Mouse (Mus musculus) lung, postnatal 0 days (tissue): ENCODE results near the gene 1700001O22Rik. TPM values are rescaled to one million over a fixed set of nuclear protein-coding genes. Genes with fewer than 3 reads are reported as not detected.
A peak's percentile ranks its signal among the peaks of the same experiment; 100 is the strongest.

Experiments
- ATAC-seq: fragments of 200-750 bp; cut with Nextera tagmentation; 2 replicates; pipeline ENCODE4 v1.8.0; 2017; ENCODE audit warnings: moderate library complexity
- DNase-seq: peaks from one replicate; pipeline ENCODE4 v3.0.0-alpha.2; 2016; ENCODE audit warnings: low spot score
- H3K27ac ChIP-seq: fragments of 300-500 bp; sonication (generic); 2 replicates; pipeline ENCODE4 v1.5.1; 2014; ENCODE audit warnings: antibody characterized with exemption, mild to moderate bottlenecking, low read length, mixed read lengths
- H3K27me3 ChIP-seq: fragments of 300-500 bp; sonication (generic); replicated peaks from 2 replicates; pipeline ENCODE4 v1.6.1; 2014; ENCODE audit warnings: low read length, mixed read lengths; ENCODE audit not compliant: insufficient read depth
- H3K36me3 ChIP-seq: fragments of 300-500 bp; sonication (generic); 2 replicates; pipeline ENCODE4 v1.6.1; 2014; ENCODE audit warnings: low read length, mixed read lengths; ENCODE audit not compliant: insufficient read depth
- H3K4me1 ChIP-seq: fragments of 300-500 bp; sonication (generic); 2 replicates; pipeline ENCODE4 v1.6.1; 2014; ENCODE audit warnings: antibody characterized with exemption, low read depth, low read length, mixed read lengths; ENCODE audit not compliant: insufficient read depth
- H3K4me2 ChIP-seq: fragments of 300-500 bp; sonication (generic); replicated peaks from 2 replicates; pipeline ENCODE4 v1.6.1; 2014; ENCODE audit warnings: low read depth, mild to moderate bottlenecking, low read length, moderate library complexity, mixed read lengths
- H3K4me3 ChIP-seq: fragments of 300-500 bp; sonication (generic); 2 replicates; pipeline ENCODE4 v1.5.1; 2014; ENCODE audit warnings: low read depth, low read length
- H3K9ac ChIP-seq: fragments of 300-500 bp; sonication (generic); replicated peaks from 2 replicates; pipeline ENCODE4 v1.6.1; 2014; ENCODE audit warnings: low read depth, mild to moderate bottlenecking
- H3K9me3 ChIP-seq: fragments of 300-500 bp; sonication (generic); 2 replicates; pipeline ENCODE4 v1.6.1; 2016; ENCODE audit warnings: low read length, mixed read lengths
- CTCF ChIP-seq: IDR thresholded peaks from 2 replicates; pipeline ENCODE4 v1.5.1; 2016; ENCODE audit warnings: antibody characterized with exemption, mild to moderate bottlenecking
- EP300 ChIP-seq: IDR thresholded peaks from 2 replicates; pipeline ENCODE4 v1.6.1; 2016; ENCODE audit warnings: antibody characterized with exemption, mild to moderate bottlenecking, control low read depth
- WGBS: fragments of 180-500 bp; shearing (Covaris S2); extraction: QIAGEN DNeasy Blood & Tissue Kit; methylation state at CpG from one replicate; pipeline ENCODE4 v1.1.7; 2014; 5-methylcytosine and 5-hydroxymethylcytosine counted together
- polyA plus RNA-seq: library from polyadenylated mRNA; unstranded; fragments of >200 nt; fragmentation: Nextera tagmentation; extraction: Ambion mirVana; gene quantifications from 2 replicates; pipeline ENCODE4 v1.2.1, GENCODE M21; 2015

Gene 1700001O22Rik
- polyA plus RNA-seq, 1 experiment from 2014 or later: 0.47 TPM

- WGBS: 1% methylated on average over 11 of the region's 11 CpGs
- peaks cover 8% of the 10 kb centered on the region; the same call in 1 of the 2 replicates for H3K4me1 ChIP-seq
- TF ChIP-seq CTCF (no peak), EP300 (no peak)
- H3K36me3 ChIP-seq: no peaks in the 10 kb centered on the region
- H3K9me3 ChIP-seq: no peaks in the 10 kb centered on the region
- ATAC-seq: peak; percentile 72
- H3K27me3 ChIP-seq: no peaks in the 10 kb centered on the region
- H3K4me3 ChIP-seq: no peak overlapping the region; the same call in 1 of the 2 replicates
- H3K4me2 ChIP-seq: peak overlapping the region; percentile 40
- H3K27ac ChIP-seq: peak overlapping the region; percentile 9; the same call in 1 of the 2 replicates
- peak; percentile 96 for DNase-seq
- 0 out of 2 replicates have a peak overlapping the region, but pooled peaks have one; percentile 8 for H3K9ac ChIP-seq
These were observed 7.1 kb downstream of the 1700001O22Rik start for GRCm38 (mm10) chr2:30796382-30796781.

DNA sequence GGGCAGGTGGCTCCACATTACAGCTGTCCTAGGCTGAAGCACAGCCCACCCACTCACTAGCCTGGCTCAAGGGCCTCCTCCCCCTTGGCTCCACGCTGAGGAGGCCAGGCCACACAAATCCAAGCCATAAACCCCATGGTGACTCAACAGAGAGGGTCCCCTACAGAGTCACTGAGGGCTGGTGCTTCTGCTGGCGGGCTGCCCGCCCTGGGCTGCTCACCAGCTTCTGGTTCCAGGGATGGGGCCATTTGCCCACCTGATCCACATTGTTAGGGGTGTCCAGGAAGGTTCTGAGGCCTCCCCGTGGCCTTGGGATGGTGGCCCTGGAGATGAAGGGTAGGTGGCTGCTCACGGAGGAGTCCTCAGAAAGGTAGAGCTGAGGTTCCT lies 7.6 kb downstream of the 1700001O22Rik start:
- H3K36me3 ChIP-seq: no peaks in the 10 kb centered on the region
- H3K9ac ChIP-seq: no peak overlapping the region
- no peak overlapping the region for H3K27ac ChIP-seq
- no peaks in the 10 kb centered on the region for H3K27me3 ChIP-seq
- TF ChIP-seq EP300 (no peak), CTCF (no peak)
- H3K9me3 ChIP-seq: no peaks in the 10 kb centered on the region
- ATAC-seq: no peak
- H3K4me1 ChIP-seq: peaks cover 8% of the 10 kb centered on the region; the same call in 1 of the 2 replicates
- H3K4me2 ChIP-seq: peak overlapping the region; percentile 40; the same call in 1 of the 2 replicates
- H3K4me3 ChIP-seq: no peak overlapping the region
- WGBS: 85% methylated on average over 4 of the region's 5 CpGs
- no peak for DNase-seq

DNA sequence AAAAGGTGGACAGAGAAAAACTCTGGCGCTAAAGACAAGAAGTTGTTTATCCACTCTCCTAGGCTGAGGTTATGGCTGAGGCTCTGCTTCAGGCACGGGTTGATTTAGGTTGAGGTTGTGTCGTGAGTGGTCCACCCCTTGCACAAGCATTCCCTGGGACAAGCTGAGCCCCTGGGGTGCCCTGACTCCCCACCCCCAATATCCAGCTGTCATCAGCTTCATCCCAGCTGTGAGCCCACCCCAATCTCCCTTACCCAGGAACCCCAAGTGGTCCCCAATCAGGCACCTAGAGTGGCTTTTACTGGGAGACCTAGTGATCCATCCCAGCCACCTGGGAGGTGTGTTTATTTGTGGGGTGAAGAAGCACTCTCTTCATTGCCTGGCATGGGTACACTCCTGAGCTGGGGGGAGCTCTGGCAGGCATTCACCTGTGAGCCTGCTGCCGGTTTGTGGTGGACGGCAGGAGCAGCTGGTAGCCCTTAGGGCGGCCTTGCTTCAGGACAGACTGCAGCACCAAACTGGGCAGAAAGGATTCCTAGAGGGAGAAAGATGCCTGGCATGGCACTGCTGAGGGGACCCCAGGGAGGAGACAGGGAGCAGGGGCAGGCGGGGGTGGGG lies 8.1 kb downstream of the 1700001O22Rik start:
- Histone ChIP-seq H3K4me3 (peak overlapping the region; percentile 35; the same call in 1 of the 2 replicates), H3K36me3 (no peaks in the 10 kb centered on the region), H3K4me1 (peaks cover 8% of the 10 kb centered on the region; the same call in 1 of the 2 replicates), H3K27me3 (no peaks in the 10 kb centered on the region), H3K9ac (no peak overlapping the region), H3K9me3 (no peaks in the 10 kb centered on the region), H3K4me2 (peak overlapping the region; percentile 68), H3K27ac (no peak overlapping the region)
- 81% methylated on average over 7 of the region's 7 CpGs for WGBS
- TF ChIP-seq EP300 (no peak), CTCF (no peak)
- no peak for ATAC-seq
- DNase-seq: no peak

- Histone ChIP-seq H3K4me3 (peak overlapping the region; percentile 35), H3K27me3 (no peaks in the 10 kb centered on the region), H3K4me2 (peak overlapping the region; percentile 68), H3K4me1 (peaks cover 8% of the 10 kb centered on the region; the same call in 1 of the 2 replicates), H3K9ac (0 out of 2 replicates have a peak overlapping the region, but pooled peaks have one; percentile 29), H3K27ac (peak overlapping the region; percentile 62; the same call in 1 of the 2 replicates), H3K36me3 (no peaks in the 10 kb centered on the region), H3K9me3 (no peaks in the 10 kb centered on the region)
- DNase-seq: peak; percentile 95
- WGBS: 4% methylated on average over 48 of the region's 48 CpGs
- peak; percentile 81 for ATAC-seq
- peak; percentile 91 for TF ChIP-seq CTCF
- no peak for TF ChIP-seq EP300
These were observed 9.0 kb downstream of the 1700001O22Rik start for GRCm38 (mm10) chr2:30794179-30795108.

DNA sequence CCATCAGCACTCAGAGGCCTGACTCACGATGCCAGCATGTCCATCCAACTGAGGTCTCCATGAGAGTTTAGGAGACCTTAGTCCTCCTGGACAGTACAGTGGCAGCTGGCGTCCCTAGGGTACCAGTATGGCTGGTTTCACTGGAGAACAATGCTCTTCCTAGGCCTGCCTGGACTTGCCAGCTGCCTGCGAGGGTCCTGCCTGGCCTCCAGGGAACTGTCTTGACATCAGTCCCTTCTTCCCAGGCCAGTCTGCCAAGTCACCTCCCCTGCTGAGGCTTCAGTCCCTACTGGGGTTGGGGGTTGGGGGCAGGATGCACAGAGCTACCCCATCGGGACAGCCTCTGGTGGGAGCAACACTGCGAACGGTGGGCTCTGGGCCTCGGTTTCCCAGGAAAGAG lies 11.4 kb downstream of the 1700001O22Rik start:
- Histone ChIP-seq H3K4me3 (no peak overlapping the region), H3K9ac (no peak overlapping the region), H3K27ac (no peak overlapping the region), H3K4me1 (peaks cover 8% of the 10 kb centered on the region; the same call in 1 of the 2 replicates), H3K9me3 (no peaks in the 10 kb centered on the region), H3K27me3 (no peaks in the 10 kb centered on the region), H3K36me3 (no peaks in the 10 kb centered on the region), H3K4me2 (no peak overlapping the region)
- WGBS: 83% methylated on average over 7 of the region's 7 CpGs
- ATAC-seq: no peak
- TF ChIP-seq CTCF (no peak), EP300 (no peak)
- DNase-seq: no peak

DNA sequence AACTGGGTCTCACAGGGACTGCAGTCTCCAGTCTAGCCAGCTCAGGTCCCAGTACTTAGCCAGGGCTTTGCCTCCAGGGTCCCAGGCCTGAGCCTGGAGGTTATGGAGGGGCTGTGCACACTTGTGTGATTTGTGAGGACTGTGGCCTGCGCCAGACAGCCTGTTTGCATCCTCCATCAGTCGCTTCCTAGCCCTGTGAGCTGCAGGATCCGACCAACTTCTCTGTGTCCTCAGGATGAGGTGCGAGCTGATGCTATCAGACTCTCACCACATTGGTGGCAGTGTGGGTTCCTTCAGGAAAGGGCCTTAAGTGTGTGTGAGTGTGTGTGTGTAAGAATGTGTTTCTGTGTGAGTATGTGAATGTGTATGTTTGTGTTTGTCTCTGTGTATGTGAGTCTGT lies 16.0 kb downstream of the 1700001O22Rik start:
- H3K27me3 ChIP-seq: no peaks in the 10 kb centered on the region
- H3K4me2 ChIP-seq: no peak overlapping the region
- no peak overlapping the region for H3K9ac ChIP-seq
- no peak for TF ChIP-seq EP300
- TF ChIP-seq CTCF: no peak
- no peak for ATAC-seq
- H3K4me3 ChIP-seq: no peak overlapping the region
- no peaks in the 10 kb centered on the region for H3K36me3 ChIP-seq
- no peaks in the 10 kb centered on the region for H3K9me3 ChIP-seq
- WGBS: 48% methylated on average over 4 of the region's 4 CpGs
- H3K27ac ChIP-seq: no peak overlapping the region
- H3K4me1 ChIP-seq: peaks cover 9% of the 10 kb centered on the region; the same call in 1 of the 2 replicates
- DNase-seq: no peak
